ENCODE assay signal across 14 mouse cellular contexts in the genomic region with DNA sequence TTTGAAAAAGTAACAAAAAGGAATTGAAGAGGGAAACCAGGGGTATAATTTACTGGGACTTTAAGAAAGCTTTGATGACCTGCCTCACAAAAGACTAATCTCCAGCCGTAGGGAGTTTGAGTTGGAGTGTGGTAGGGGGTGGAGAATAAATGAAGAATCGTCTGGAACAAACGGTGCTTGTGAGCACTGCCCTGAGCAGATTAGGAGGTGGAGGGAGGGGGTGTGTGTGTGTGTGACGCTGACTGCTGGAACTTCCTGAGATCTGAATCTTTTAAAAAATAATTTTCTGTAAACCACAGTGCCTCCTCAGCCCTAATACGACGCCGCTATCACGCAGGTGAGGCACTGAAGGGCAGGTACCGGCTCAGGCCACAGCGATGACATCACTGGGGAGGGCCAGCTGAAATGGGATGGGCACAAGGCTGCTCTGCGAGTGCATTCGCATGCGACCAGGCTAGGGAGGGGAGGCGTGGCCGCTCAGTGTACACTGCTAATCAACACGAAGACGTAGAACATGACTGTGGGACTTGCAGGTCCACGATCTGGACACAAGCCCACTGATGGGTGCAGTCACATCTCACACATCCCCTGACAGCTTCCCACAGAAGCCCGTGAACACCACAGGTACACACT.
DNase-seq lines count a peak whose midpoint lies in the region; ATAC-seq lines count a peak whose summit lies in the region.
"Had no signal": no experiment of that assay in that cellular context is flagged by ENCODE, and none has a peak within 500 bp of the region (broad histone marks: within the 10 kb centered on the region; RNA-seq: fewer than 3 reads in every experiment).

No protein-coding gene starts in this region.

- no peaks in the 10 kb centered on the region for H3K27me3 ChIP-seq in lung, embryonic 16.5 days (ENCODE audit: control insufficient read depth, insufficient read depth, low read depth, low read length)
- peaks cover 10% of the 10 kb centered on the region; the same call in 1 of the 2 replicates for H3K27me3 ChIP-seq in forebrain, embryonic 12.5 days
- H3K27me3 ChIP-seq in intestine, embryonic 14.5 days (replicated peaks; ENCODE audit: control insufficient read depth, insufficient read depth, low read length), result no peaks in the 10 kb centered on the region
- H3K27me3 ChIP-seq in stomach, embryonic 15.5 days (replicated peaks), result no peaks in the 10 kb centered on the region
- H3K27me3 ChIP-seq: liver, embryonic 13.5 days had no signal

- H3K9ac ChIP-seq in lung, embryonic 16.5 days (ENCODE audit: low read length), result 0 out of 2 replicates have a peak overlapping the region, but pooled peaks have one; percentile 20
- 0 out of 2 replicates have a peak overlapping the region, but pooled peaks have one; percentile 1 for H3K9ac ChIP-seq in forebrain, embryonic 12.5 days
- no peak overlapping the region for H3K9ac ChIP-seq in intestine, embryonic 14.5 days (ENCODE audit: low read length)
- no peak overlapping the region for H3K9ac ChIP-seq in stomach, embryonic 15.5 days
- H3K9ac ChIP-seq: heart, embryonic 15.5 days; liver, embryonic 13.5 days had no signal

- H3K4me2 ChIP-seq in lung, embryonic 16.5 days (ENCODE audit: low read depth, low read length), result peak overlapping the region; percentile 41
- peak overlapping the region; percentile 42 for H3K4me2 ChIP-seq in forebrain, embryonic 12.5 days
- peak overlapping the region; percentile 16; the same call in 1 of the 2 replicates for H3K4me2 ChIP-seq in intestine, embryonic 14.5 days (ENCODE audit: low read length)
- H3K4me2 ChIP-seq in stomach, embryonic 15.5 days, result peak overlapping the region; percentile 25; the same call in 1 of the 2 replicates
- H3K4me2 ChIP-seq: heart, embryonic 15.5 days; liver, embryonic 13.5 days had no signal

- H3K4me1 ChIP-seq in lung, embryonic 16.5 days (replicated peaks; ENCODE audit: control insufficient read depth, insufficient read depth, low read length), result no peaks in the 10 kb centered on the region; the same call in 1 of the 2 replicates
- H3K4me1 ChIP-seq in forebrain, embryonic 12.5 days, result peaks cover 44% of the 10 kb centered on the region
- H3K4me1 ChIP-seq in intestine, embryonic 14.5 days (replicated peaks; ENCODE audit: control insufficient read depth, insufficient read depth, low read length), result peaks cover 11% of the 10 kb centered on the region; the same call in 1 of the 2 replicates
- H3K4me1 ChIP-seq in stomach, embryonic 15.5 days, result peaks cover 6% of the 10 kb centered on the region; the same call in 1 of the 2 replicates
- H3K4me1 ChIP-seq: liver, embryonic 13.5 days had no signal

- 29% methylated on average over 19 of the region's 19 CpGs for WGBS in lung, embryonic 16.5 days
- 19% methylated on average over 19 of the region's 19 CpGs for WGBS in forebrain, embryonic 12.5 days
- 29% methylated on average over 19 of the region's 19 CpGs for WGBS in intestine, embryonic 14.5 days
- WGBS in stomach, embryonic 15.5 days, result 33% methylated on average over 19 of the region's 19 CpGs

- DNase-seq in lung, adult 18-20 months, result no peak
- DNase-seq in intestine, embryonic 14.5 days (ENCODE audit: low spot score), result no peak
- no peak for DNase-seq in layer of hippocampus, adult 8-10 months (ENCODE audit: low spot score in 2 of 2)
- no peak for DNase-seq in cerebellum, adult 9-10 months
- DNase-seq: adrenal gland, adult 8-10 months; cerebellum, adult 8-10 months; liver, embryonic 13.5 days; right cerebral cortex, postnatal 14 days; thymus, postnatal 25 days had no signal

- no peak overlapping the region for H3K27ac ChIP-seq in lung, embryonic 16.5 days (ENCODE audit: low read length)
- no peak overlapping the region for H3K27ac ChIP-seq in forebrain, embryonic 12.5 days
- no peak overlapping the region for H3K27ac ChIP-seq in intestine, embryonic 14.5 days (ENCODE audit: low read depth)
- H3K27ac ChIP-seq in stomach, embryonic 15.5 days, result no peak overlapping the region
- H3K27ac ChIP-seq: heart, embryonic 15.5 days; liver, embryonic 13.5 days had no signal

- 0 out of 2 replicates have a peak overlapping the region, but pooled peaks have one; percentile 12 for H3K4me3 ChIP-seq in lung, embryonic 16.5 days (ENCODE audit: low read length)
- no peak overlapping the region for H3K4me3 ChIP-seq in forebrain, embryonic 12.5 days (replicated peaks)
- H3K4me3 ChIP-seq in intestine, embryonic 14.5 days (ENCODE audit: low read depth, low read length), result no peak overlapping the region
- no peak overlapping the region for H3K4me3 ChIP-seq in stomach, embryonic 15.5 days (replicated peaks)
- H3K4me3 ChIP-seq: heart, embryonic 15.5 days; liver, embryonic 13.5 days; myocyte had no signal

- H3K9me3 ChIP-seq in lung, embryonic 16.5 days (ENCODE audit: control insufficient read depth, low read length), result no peaks in the 10 kb centered on the region
- H3K9me3 ChIP-seq in forebrain, embryonic 12.5 days, result no peaks in the 10 kb centered on the region
- H3K9me3 ChIP-seq in intestine, embryonic 14.5 days (ENCODE audit: control insufficient read depth, low read length), result no peaks in the 10 kb centered on the region
- H3K9me3 ChIP-seq in stomach, embryonic 15.5 days, result no peaks in the 10 kb centered on the region
- H3K9me3 ChIP-seq: heart, embryonic 15.5 days; liver, embryonic 13.5 days had no signal

- peak; percentile 62 for ATAC-seq in lung, embryonic 16.5 days (ENCODE audit: low read depth)
- peak; percentile 68 for ATAC-seq in forebrain, embryonic 12.5 days (ENCODE audit: low FRiP score)
- ATAC-seq in intestine, embryonic 14.5 days (replicated peaks; ENCODE audit: low FRiP score, low TSS enrichment, low read depth), result peak; percentile 79
- peak; percentile 81 for ATAC-seq in stomach, embryonic 15.5 days (ENCODE audit: insufficient read depth, low FRiP score, low read depth)

- H3K36me3 ChIP-seq in lung, embryonic 16.5 days (ENCODE audit: control insufficient read depth, insufficient read depth, low read length), result no peaks in the 10 kb centered on the region
- H3K36me3 ChIP-seq in forebrain, embryonic 12.5 days (replicated peaks), result no peaks in the 10 kb centered on the region
- H3K36me3 ChIP-seq in intestine, embryonic 14.5 days (ENCODE audit: control insufficient read depth, insufficient read depth, low read length), result no peaks in the 10 kb centered on the region
- H3K36me3 ChIP-seq in stomach, embryonic 15.5 days, result no peaks in the 10 kb centered on the region
- H3K36me3 ChIP-seq: heart, embryonic 15.5 days; liver, embryonic 13.5 days had no signal

Comparison
In these comparisons a context has a peak if more than half of its experiments do, and no peak if none do; other contexts are left out.
1. H3K9ac ChIP-seq: peak in lung, embryonic 16.5 days (single experiment) and forebrain, embryonic 12.5 days (single experiment); none in intestine, embryonic 14.5 days (single experiment) and stomach, embryonic 15.5 days (single experiment).
2. Peak in every context shown above with its lines, with median percentiles within 50 percentile points of each other: ATAC-seq and H3K4me2 ChIP-seq.